Mouse (Mus musculus): Measurements from ENCODE around the gene Pla2g4d. TPM values are rescaled to one million over a fixed set of nuclear protein-coding genes. Genes with fewer than 3 reads are reported as not detected.
"Not testable (repeated sequence)": the region's sequence is repeated elsewhere in the genome, so short reads cannot be mapped to it uniquely, and the experiment has no call there.

Gene Pla2g4d
- polyA plus RNA-seq, 1 experiment from 2014 or later, result 1.4 TPM

DNA sequence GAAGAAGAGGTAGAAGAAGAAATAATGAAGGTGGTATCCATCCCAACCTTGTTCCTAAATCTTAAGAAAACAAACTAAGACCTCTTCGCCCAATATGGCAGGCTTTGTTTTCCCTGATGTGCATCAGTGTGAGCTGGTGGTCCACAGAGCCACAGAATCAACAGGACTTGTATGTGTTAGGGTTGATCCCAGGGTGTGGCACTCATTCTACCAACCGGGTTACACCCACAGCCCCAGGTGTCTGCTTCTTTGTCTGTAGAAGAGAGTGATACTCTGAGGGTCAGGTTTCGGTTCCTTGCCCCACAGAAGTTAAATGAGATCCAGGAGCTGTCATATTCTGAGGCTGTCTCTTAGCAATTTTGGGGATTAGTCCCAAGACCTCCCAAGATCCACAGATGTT, 27.7 kb downstream of the Pla2g4d start:
- H3K9me3 ChIP-seq (replicated peaks), result no peaks in the 10 kb centered on the region
- WGBS, result 65% methylated on average over 3 of the region's 3 CpGs
- H3K9ac ChIP-seq, result no peak overlapping the region
- no peaks in the 10 kb centered on the region for H3K36me3 ChIP-seq
- H3K27me3 ChIP-seq, result no peaks in the 10 kb centered on the region
- ATAC-seq (ENCODE audit: insufficient number of reproducible peaks, low FRiP score, low TSS enrichment, low read depth), result no peak
- no peak overlapping the region for H3K4me2 ChIP-seq (replicated peaks)
- no peak overlapping the region for H3K27ac ChIP-seq (replicated peaks)
- H3K4me3 ChIP-seq (replicated peaks), result no peak overlapping the region
- no peaks in the 10 kb centered on the region for H3K4me1 ChIP-seq

DNA sequence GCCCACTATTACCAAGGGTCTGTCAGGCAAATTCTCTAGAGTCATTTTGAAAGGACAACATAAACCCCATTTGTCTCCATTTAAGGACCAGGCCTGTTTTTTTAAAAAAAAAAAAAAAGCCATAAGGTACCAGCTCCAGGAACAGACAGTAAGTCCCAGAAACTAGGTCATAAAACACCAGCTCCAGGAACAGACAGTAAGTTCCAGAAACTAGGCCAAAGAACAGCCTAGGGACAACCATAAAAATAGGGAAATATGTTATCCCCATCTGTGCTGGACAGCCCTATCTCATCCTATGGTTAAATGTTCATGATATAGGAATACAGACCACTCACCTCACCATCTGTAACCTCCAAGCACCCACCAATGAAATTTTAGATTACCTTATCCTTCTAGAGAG, 32.7 kb downstream of the Pla2g4d start:
- no peak overlapping the region for H3K27ac ChIP-seq (replicated peaks)
- H3K36me3 ChIP-seq, result no peaks in the 10 kb centered on the region
- H3K4me2 ChIP-seq (replicated peaks), result no peak overlapping the region
- no peak for ATAC-seq (ENCODE audit: insufficient number of reproducible peaks, low FRiP score, low TSS enrichment, low read depth)
- H3K9ac ChIP-seq, result no peak overlapping the region
- H3K4me1 ChIP-seq, result no peaks in the 10 kb centered on the region
- no peaks in the 10 kb centered on the region for H3K9me3 ChIP-seq (replicated peaks)
- H3K4me3 ChIP-seq (replicated peaks), result no peak overlapping the region
- no peaks in the 10 kb centered on the region for H3K27me3 ChIP-seq

GRCm38 (mm10) chr2:120252644-120253043, 36.4 kb downstream of the Pla2g4d start:
- Histone ChIP-seq H3K27ac (replicated peaks) (no peak overlapping the region), H3K9me3 (replicated peaks) (no peaks in the 10 kb centered on the region), H3K36me3 (no peaks in the 10 kb centered on the region), H3K27me3 (no peaks in the 10 kb centered on the region), H3K9ac (no peak overlapping the region), H3K4me2 (replicated peaks) (no peak overlapping the region), H3K4me3 (replicated peaks) (no peak overlapping the region), H3K4me1 (no peaks in the 10 kb centered on the region)
- no peak for ATAC-seq (ENCODE audit: insufficient number of reproducible peaks, low FRiP score, low TSS enrichment, low read depth)
- WGBS, result 86% methylated on average over 6 of the region's 6 CpGs

GRCm38 (mm10) chr2:120245421-120246016, 43.5 kb downstream of the Pla2g4d start:
- Histone ChIP-seq H3K9ac (0 out of 2 replicates have a peak overlapping the region, but pooled peaks have one; percentile 6), H3K9me3 (replicated peaks) (no peaks in the 10 kb centered on the region), H3K27me3 (no peaks in the 10 kb centered on the region; the same call in 1 of the 2 replicates), H3K36me3 (no peaks in the 10 kb centered on the region), H3K4me2 (replicated peaks) (peak overlapping the region; percentile 80), H3K4me3 (replicated peaks) (peak overlapping the region; percentile 41), H3K27ac (replicated peaks) (no peak overlapping the region), H3K4me1 (peaks cover 13% of the 10 kb centered on the region; the same call in 1 of the 2 replicates)
- ATAC-seq (ENCODE audit: insufficient number of reproducible peaks, low FRiP score, low TSS enrichment, low read depth), result peak; percentile 34; the same call in 1 of the 2 replicates
- 9% methylated on average over 9 of the region's 9 CpGs for WGBS

- Histone ChIP-seq H3K4me3 (replicated peaks) (peak within 1 kb of the TSS; percentile 41), H3K4me1 (peaks cover 13% of the 10 kb centered on the region; the same call in 1 of the 2 replicates), H3K36me3 (no peaks in the 10 kb centered on the region), H3K27ac (replicated peaks) (no peak within 1 kb of the TSS), H3K27me3 (no peaks in the 10 kb centered on the region; the same call in 1 of the 2 replicates), H3K9me3 (replicated peaks) (no peaks in the 10 kb centered on the region), H3K4me2 (replicated peaks) (peak within 1 kb of the TSS; percentile 80), H3K9ac (0 out of 2 replicates have a peak within 1 kb of the TSS, but pooled peaks have one; percentile 6)
- WGBS, result 4% methylated on average over 27 of the region's 27 CpGs
- ATAC-seq (ENCODE audit: insufficient number of reproducible peaks, low FRiP score, low TSS enrichment, low read depth), result peak; percentile 65
Observed at GRCm38 (mm10) chr2:120244679-120245420, 44.1 kb downstream of the Pla2g4d start, which contains the start of gene Pla2g4e. TSS of gene Pla2g4e (minus strand) at chr2:120245335.

DNA sequence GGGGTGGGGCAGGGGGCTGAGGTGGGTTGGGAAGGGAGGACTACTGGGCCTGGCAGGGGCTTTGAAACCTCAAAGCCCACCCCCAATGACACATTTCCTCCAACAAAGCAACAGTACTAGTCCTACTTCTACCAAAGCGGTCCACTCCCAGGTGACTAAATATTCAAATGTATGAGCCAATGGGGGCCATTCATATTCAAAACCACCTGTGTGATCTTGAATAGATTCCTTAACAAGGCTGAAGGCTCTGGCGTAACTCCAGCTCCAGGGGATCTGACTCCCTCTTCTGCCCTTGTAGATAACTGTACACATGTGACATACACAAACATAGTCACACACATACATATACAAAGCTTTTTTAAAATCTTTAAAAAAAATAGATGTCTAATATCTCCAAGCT, 45.0 kb downstream of the Pla2g4d start:
- Histone ChIP-seq H3K27me3 (no peaks in the 10 kb centered on the region; the same call in 1 of the 2 replicates), H3K4me3 (replicated peaks) (no peak overlapping the region), H3K4me1 (peaks cover 13% of the 10 kb centered on the region; the same call in 1 of the 2 replicates), H3K4me2 (replicated peaks) (no peak overlapping the region), H3K9ac (no peak overlapping the region), H3K27ac (replicated peaks) (no peak overlapping the region), H3K9me3 (replicated peaks) (no peaks in the 10 kb centered on the region), H3K36me3 (no peaks in the 10 kb centered on the region)
- no peak for ATAC-seq (ENCODE audit: insufficient number of reproducible peaks, low FRiP score, low TSS enrichment, low read depth)
- WGBS, result 81% methylated on average over 2 of the region's 2 CpGs

- no peak overlapping the region for H3K9ac ChIP-seq
- no peak for ATAC-seq (ENCODE audit: insufficient number of reproducible peaks, low FRiP score, low TSS enrichment, low read depth)
- no peaks in the 10 kb centered on the region for H3K9me3 ChIP-seq (replicated peaks)
- no peak overlapping the region for H3K27ac ChIP-seq (replicated peaks)
- peaks cover 13% of the 10 kb centered on the region; the same call in 1 of the 2 replicates for H3K4me1 ChIP-seq
- no peaks in the 10 kb centered on the region; the same call in 1 of the 2 replicates for H3K27me3 ChIP-seq
- H3K36me3 ChIP-seq, result no peaks in the 10 kb centered on the region
- WGBS, result 76% methylated on average over 5 of the region's 5 CpGs
- no peak overlapping the region for H3K4me3 ChIP-seq (replicated peaks)
- H3K4me2 ChIP-seq (replicated peaks), result no peak overlapping the region
Observed at GRCm38 (mm10) chr2:120242791-120243467, 46.1 kb downstream of the Pla2g4d start.

- not testable (repeated sequence) for H3K9ac ChIP-seq; H3K4me2 ChIP-seq (replicated peaks); H3K36me3 ChIP-seq; H3K4me3 ChIP-seq (replicated peaks); H3K27me3 ChIP-seq; H3K4me1 ChIP-seq; H3K9me3 ChIP-seq (replicated peaks); H3K27ac ChIP-seq (replicated peaks); ATAC-seq (ENCODE audit: insufficient number of reproducible peaks, low FRiP score, low TSS enrichment, low read depth)
- WGBS, result 79% methylated on average over 9 of the region's 9 CpGs
Observed at GRCm38 (mm10) chr2:120238733-120239132, 50.3 kb downstream of the Pla2g4d start.

GRCm38 (mm10) chr2:120237784-120238183, 51.2 kb downstream of the Pla2g4d start:
- Histone ChIP-seq H3K36me3 (no peaks in the 10 kb centered on the region), H3K27me3 (no peaks in the 10 kb centered on the region), H3K4me1 (no peaks in the 10 kb centered on the region), H3K9ac (no peak overlapping the region), H3K4me3 (replicated peaks) (no peak overlapping the region), H3K9me3 (replicated peaks) (no peaks in the 10 kb centered on the region), H3K27ac (replicated peaks) (no peak overlapping the region), H3K4me2 (replicated peaks) (no peak overlapping the region)
- WGBS, result 71% methylated on average over 5 of the region's 5 CpGs
- no peak for ATAC-seq (ENCODE audit: insufficient number of reproducible peaks, low FRiP score, low TSS enrichment, low read depth)

DNA sequence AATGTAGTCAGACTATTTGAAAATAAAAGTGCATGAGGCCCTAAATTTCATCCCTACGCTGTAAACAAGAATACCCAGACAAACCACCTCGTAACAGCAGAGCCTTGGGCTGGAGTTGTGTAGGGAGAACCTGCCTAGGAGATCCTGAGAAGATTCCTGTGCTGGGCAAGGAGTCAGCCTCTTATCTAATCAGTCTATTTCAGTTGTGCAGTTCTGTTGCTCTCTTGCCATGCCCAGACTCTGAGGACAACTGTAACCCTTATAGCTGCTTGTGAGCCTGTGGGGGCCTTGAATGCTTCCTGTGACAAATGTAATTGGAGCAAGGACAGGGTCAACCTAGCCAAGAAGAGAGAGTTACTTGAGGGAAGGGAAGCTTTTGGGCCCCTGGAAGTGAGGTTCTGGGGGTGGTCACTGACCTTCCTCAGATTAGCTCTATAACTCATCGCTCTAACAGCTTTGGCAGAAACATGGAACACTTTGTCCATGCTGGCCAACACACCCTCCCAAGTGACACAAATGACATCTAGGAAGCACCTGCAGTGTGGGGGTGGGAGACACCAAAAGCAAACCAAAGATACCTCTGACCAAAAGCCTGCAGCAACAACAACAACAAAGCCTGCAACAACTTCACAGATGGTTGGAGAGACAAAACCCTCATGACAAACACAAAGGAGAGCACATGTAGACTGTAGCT, 52.9 kb downstream of the Pla2g4d start:
- WGBS, result 82% methylated on average over 3 of the region's 3 CpGs
- no peak overlapping the region for H3K9ac ChIP-seq
- H3K36me3 ChIP-seq, result no peaks in the 10 kb centered on the region
- no peak overlapping the region for H3K27ac ChIP-seq (replicated peaks)
- no peak for ATAC-seq (ENCODE audit: insufficient number of reproducible peaks, low FRiP score, low TSS enrichment, low read depth)
- H3K27me3 ChIP-seq, result no peaks in the 10 kb centered on the region
- H3K9me3 ChIP-seq (replicated peaks), result no peaks in the 10 kb centered on the region
- no peak overlapping the region for H3K4me3 ChIP-seq (replicated peaks)
- H3K4me1 ChIP-seq, result no peaks in the 10 kb centered on the region
- no peak overlapping the region for H3K4me2 ChIP-seq (replicated peaks)

DNA sequence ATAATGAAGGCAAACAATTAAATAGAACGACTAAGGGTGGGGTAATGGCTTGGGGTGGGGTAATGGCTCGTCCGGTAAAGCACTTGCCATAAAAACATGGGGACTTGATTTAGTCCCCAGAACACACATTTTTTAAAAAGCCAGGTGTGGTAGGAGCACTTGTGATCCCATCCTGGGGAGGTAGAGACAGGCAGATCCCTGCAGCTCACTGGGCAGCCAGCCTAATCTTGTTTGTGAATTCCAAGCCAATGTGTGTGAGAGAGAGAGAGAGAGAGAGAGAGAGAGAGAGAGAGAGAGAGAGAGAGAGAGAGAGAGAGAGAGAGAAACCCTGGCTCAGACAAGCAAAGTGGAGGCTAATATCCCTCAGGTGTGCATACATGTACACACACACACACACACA, 53.6 kb downstream of the Pla2g4d start:
- no peaks in the 10 kb centered on the region for H3K9me3 ChIP-seq (replicated peaks)
- ATAC-seq (ENCODE audit: insufficient number of reproducible peaks, low FRiP score, low TSS enrichment, low read depth), result no peak
- no peak overlapping the region for H3K27ac ChIP-seq (replicated peaks)
- no peaks in the 10 kb centered on the region for H3K4me1 ChIP-seq
- no peak overlapping the region for H3K4me3 ChIP-seq (replicated peaks)
- H3K9ac ChIP-seq, result no peak overlapping the region
- H3K27me3 ChIP-seq, result no peaks in the 10 kb centered on the region
- H3K4me2 ChIP-seq (replicated peaks), result no peak overlapping the region
- H3K36me3 ChIP-seq, result no peaks in the 10 kb centered on the region
- 54% methylated on average over 3 of the region's 3 CpGs for WGBS

Measured in embryonic facial prominence, embryonic 15.5 days (tissue).